Mouse (Mus musculus) liver, embryonic 14.5 days (tissue): Measurements from ENCODE around the gene Nfe2l1. TPM values are rescaled to one million over a fixed set of nuclear protein-coding genes. Genes with fewer than 3 reads are reported as not detected.

Experiments
- ATAC-seq: fragments of 200-750 bp; cut with Nextera tagmentation; 2 replicates; pipeline ENCODE4 v1.8.0; 2017; ENCODE audit warnings: moderate number of reproducible peaks, mild to moderate bottlenecking, moderate library complexity; ENCODE audit not compliant: insufficient read depth
- DNase-seq, 3 experiments: peaks; one replicate each; pipeline ENCODE4 v3.0.0-alpha.2; 2012 to 2013; ENCODE audit warnings: low read depth in 3 of 3, low spot score in 3 of 3
- H3K27ac ChIP-seq: fragments of 300-500 bp; sonication (generic); 2 replicates; pipeline ENCODE4 v1.5.1; 2014; ENCODE audit warnings: moderate library complexity, mild to moderate bottlenecking, control low read depth, inconsistent platforms
- H3K27me3 ChIP-seq: fragments of 300-500 bp; sonication (generic); 2 replicates; pipeline ENCODE4 v1.6.1; 2014; ENCODE audit warnings: mild to moderate bottlenecking, low read length, moderate library complexity; ENCODE audit not compliant: control insufficient read depth, insufficient read depth
- H3K36me3 ChIP-seq: fragments of 300-500 bp; sonication (generic); replicated peaks from 2 replicates; pipeline ENCODE4 v1.6.1; 2014; ENCODE audit warnings: low read depth; ENCODE audit not compliant: control insufficient read depth, insufficient read depth
- H3K4me1 ChIP-seq, 2 experiments: fragments of 200-500 bp in 1 of 2; fragments of 300-500 bp in 1 of 2; sonication (generic) in 1 of 2; replicated peaks; 2 replicates each; pipeline ENCODE4 v1.6.1; 2012 to 2014; ENCODE audit warnings: antibody characterized with exemption in 1 of 2, inconsistent platforms in 1 of 2, low read length in 1 of 2; ENCODE audit not compliant: control insufficient read depth in 2 of 2, insufficient read depth in 2 of 2
- H3K4me2 ChIP-seq: fragments of 300-500 bp; sonication (generic); 2 replicates; pipeline ENCODE4 v1.6.1; 2014; ENCODE audit warnings: low read depth, mild to moderate bottlenecking, control low read depth, moderate library complexity
- H3K4me3 ChIP-seq, 2 experiments: fragments of 200-500 bp in 1 of 2; fragments of 300-500 bp in 1 of 2; sonication (generic) in 1 of 2; 2 replicates each; pipeline ENCODE4 v1.5.1; 2012 to 2014; ENCODE audit warnings: low read depth in 2 of 2, low read length in 2 of 2, mild to moderate bottlenecking in 2 of 2, control low read depth in 1 of 2, inconsistent platforms in 1 of 2, moderate library complexity in 1 of 2; ENCODE audit not compliant: insufficient read depth in 1 of 2
- H3K9ac ChIP-seq: fragments of 300-500 bp; sonication (generic); replicated peaks from 2 replicates; pipeline ENCODE4 v1.6.1; 2014; ENCODE audit warnings: mild to moderate bottlenecking, control low read depth, moderate library complexity
- H3K9me3 ChIP-seq: fragments of 300-500 bp; sonication (generic); 2 replicates; pipeline ENCODE4 v1.6.1; 2016; ENCODE audit warnings: low read length, mixed read lengths; ENCODE audit not compliant: control insufficient read depth
- CTCF ChIP-seq: IDR thresholded peaks from 2 replicates; pipeline ENCODE4 v1.5.1; 2016; ENCODE audit warnings: antibody characterized with exemption, low read depth, control low read depth
- EP300 ChIP-seq: IDR thresholded peaks from 2 replicates; pipeline ENCODE4 v1.6.1; 2016; ENCODE audit warnings: antibody characterized with exemption, low read depth
- WGBS: fragments of 180-500 bp; shearing (Covaris S2); extraction: QIAGEN DNeasy Blood & Tissue Kit; methylation state at CpG from one replicate; pipeline ENCODE4 v1.1.7; 2014; ENCODE audit not compliant: insufficient replicate concordance; 5-methylcytosine and 5-hydroxymethylcytosine counted together
- polyA plus RNA-seq, 2 experiments: library from polyadenylated mRNA; depleted of rRNA in 1 of 2; stranded (reverse) in 1 of 2; unstranded in 1 of 2; fragments of >200 nt; fragmentation: Nextera tagmentation in 1 of 2; extraction: Ambion mirVana in 1 of 2; gene quantifications; 2 replicates each; pipeline versions ENCODE4 v1.2.1 to v1.2.3; 2012 to 2014

Nfe2l1 gene
- polyA plus RNA-seq, 2 experiments, result 9.6 to 15.2 TPM

- DNase-seq, result no peak
- Histone ChIP-seq H3K36me3 (no peaks in the 10 kb centered on the region), H3K9me3 (no peaks in the 10 kb centered on the region), H3K27me3 (peaks cover 38% of the 10 kb centered on the region), H3K9ac (no peak overlapping the region), H3K4me2 (peak overlapping the region; percentile 45), H3K4me1 (no peaks in the 10 kb centered on the region; a peak in 1 of 4 replicates), H3K4me3 (peak overlapping the region in 1 of 2 experiments; percentile 30; a peak in 1 of 4 replicates), H3K27ac (no peak overlapping the region)
- WGBS, result under 1% methylated on average over 35 of the region's 35 CpGs
- TF ChIP-seq CTCF (no peak), EP300 (no peak)
- no peak for ATAC-seq
Measured at GRCm38 (mm10) chr11:96875745-96876144, 46.0 kb upstream of the Nfe2l1 start.

GRCm38 (mm10) chr11:96875270-96875669 lies 45.5 kb upstream of the Nfe2l1 start:
- Histone ChIP-seq H3K27me3 (peaks cover 38% of the 10 kb centered on the region), H3K36me3 (no peaks in the 10 kb centered on the region), H3K9ac (no peak overlapping the region), H3K4me2 (peak overlapping the region; percentile 45; the same call in 1 of the 2 replicates), H3K27ac (no peak overlapping the region), H3K4me1 (no peaks in the 10 kb centered on the region), H3K4me3 (no peak overlapping the region), H3K9me3 (no peaks in the 10 kb centered on the region)
- DNase-seq (no peak), ATAC-seq (no peak)
- TF ChIP-seq EP300 (no peak), CTCF (no peak)
- WGBS, result 24% methylated on average over 4 of the region's 4 CpGs

- no peak overlapping the region for H3K9ac ChIP-seq
- H3K4me1 ChIP-seq, result no peaks in the 10 kb centered on the region
- ATAC-seq (no peak), DNase-seq (no peak)
- H3K9me3 ChIP-seq, result no peaks in the 10 kb centered on the region
- peaks cover 38% of the 10 kb centered on the region for H3K27me3 ChIP-seq
- H3K27ac ChIP-seq, result no peak overlapping the region
- H3K36me3 ChIP-seq, result no peaks in the 10 kb centered on the region
- 34% methylated on average over 11 of the region's 11 CpGs for WGBS
- H3K4me2 ChIP-seq, result no peak overlapping the region
- no peak for TF ChIP-seq EP300
- no peak for TF ChIP-seq CTCF
- no peak overlapping the region for H3K4me3 ChIP-seq
Measured at GRCm38 (mm10) chr11:96873601-96874140, 43.9 kb upstream of the Nfe2l1 start.

GRCm38 (mm10) chr11:96872441-96873379 lies 42.9 kb upstream of the Nfe2l1 start:
- no peak overlapping the region for H3K9ac ChIP-seq
- 8% methylated on average over 24 of the region's 24 CpGs for WGBS
- H3K4me1 ChIP-seq, result no peaks in the 10 kb centered on the region
- no peak overlapping the region for H3K27ac ChIP-seq
- ATAC-seq (no peak), DNase-seq (no peak)
- no peak overlapping the region for H3K4me3 ChIP-seq
- no peaks in the 10 kb centered on the region for H3K9me3 ChIP-seq
- H3K36me3 ChIP-seq, result no peaks in the 10 kb centered on the region
- TF ChIP-seq CTCF, result no peak
- TF ChIP-seq EP300, result no peak
- H3K4me2 ChIP-seq, result no peak overlapping the region
- peaks cover 36% of the 10 kb centered on the region for H3K27me3 ChIP-seq

GRCm38 (mm10) chr11:96867149-96867548 lies 37.4 kb upstream of the Nfe2l1 start:
- no peaks in the 10 kb centered on the region for H3K9me3 ChIP-seq
- WGBS, result 14% methylated on average over 5 of the region's 5 CpGs
- DNase-seq, result peak; percentile 33 to 42 (median 41)
- no peaks in the 10 kb centered on the region for H3K4me1 ChIP-seq
- TF ChIP-seq CTCF (peak; percentile 92), EP300 (no peak)
- H3K27ac ChIP-seq, result no peak overlapping the region
- H3K4me3 ChIP-seq, result no peak overlapping the region
- no peaks in the 10 kb centered on the region for H3K36me3 ChIP-seq
- H3K9ac ChIP-seq, result no peak overlapping the region
- H3K4me2 ChIP-seq, result no peak overlapping the region
- no peaks in the 10 kb centered on the region; the same call in 1 of the 2 replicates for H3K27me3 ChIP-seq
- ATAC-seq, result no peak
